Mouse (Mus musculus): ENCODE data around the gene Rnf26.

Gene Rnf26

DNA sequence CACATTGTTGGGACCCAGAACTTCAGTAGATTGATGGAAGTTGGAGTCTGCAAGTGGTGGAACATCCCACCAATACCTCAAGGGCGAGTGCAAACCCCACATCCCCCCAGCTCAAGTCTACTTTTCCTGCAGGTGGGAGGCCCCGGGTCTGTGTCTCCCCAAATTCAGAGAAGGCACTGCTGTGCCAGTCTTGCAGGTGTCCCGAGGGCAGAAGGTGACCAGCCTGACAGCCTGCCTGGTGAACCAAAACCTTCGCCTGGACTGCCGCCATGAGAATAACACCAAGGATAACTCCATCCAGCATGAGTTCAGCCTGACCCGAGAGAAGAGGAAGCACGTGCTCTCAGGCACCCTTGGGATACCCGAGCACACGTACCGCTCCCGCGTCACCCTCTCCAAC lies 66.9 kb downstream of the Rnf26 start:
- WGBS, result 74% methylated on average over 12 of the region's 12 CpGs

DNA sequence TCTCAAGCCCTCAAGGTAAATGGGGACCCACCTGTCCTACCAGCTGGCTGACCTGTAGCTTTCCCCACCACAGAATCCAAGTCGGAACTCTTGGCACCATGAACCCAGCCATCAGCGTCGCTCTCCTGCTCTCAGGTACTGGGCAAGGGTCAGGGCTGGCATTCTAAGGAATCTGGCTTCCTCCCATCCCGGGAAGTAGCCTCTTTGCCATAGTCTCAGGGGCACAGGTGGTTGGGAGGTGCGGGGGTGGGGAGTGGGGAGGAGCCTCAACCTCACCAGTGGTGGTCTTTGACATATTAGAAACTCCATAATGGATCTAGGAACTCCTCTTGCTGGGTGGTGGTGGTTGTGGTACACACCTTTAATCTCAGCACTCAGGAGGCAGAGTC lies 67.4 kb downstream of the Rnf26 start:
- 76% methylated on average over 5 of the region's 5 CpGs for WGBS
